Mouse (Mus musculus) T-helper 2 cell (primary cell): ENCODE results near the gene Pfkfb2.
"Not testable (repeated sequence)": the region's sequence is repeated elsewhere in the genome, so short reads cannot be mapped to it uniquely, and the experiment has no call there.

Experiments used
- in situ Hi-C: fragments of 300-600 bp; cut with MboI, MseI; formaldehyde crosslinking; loops from one replicate; pipeline ENCODE4 v1.15.1; 2025; ENCODE audit warnings: high pct_unique_total_duplicates

Pfkfb2 gene

DNA sequence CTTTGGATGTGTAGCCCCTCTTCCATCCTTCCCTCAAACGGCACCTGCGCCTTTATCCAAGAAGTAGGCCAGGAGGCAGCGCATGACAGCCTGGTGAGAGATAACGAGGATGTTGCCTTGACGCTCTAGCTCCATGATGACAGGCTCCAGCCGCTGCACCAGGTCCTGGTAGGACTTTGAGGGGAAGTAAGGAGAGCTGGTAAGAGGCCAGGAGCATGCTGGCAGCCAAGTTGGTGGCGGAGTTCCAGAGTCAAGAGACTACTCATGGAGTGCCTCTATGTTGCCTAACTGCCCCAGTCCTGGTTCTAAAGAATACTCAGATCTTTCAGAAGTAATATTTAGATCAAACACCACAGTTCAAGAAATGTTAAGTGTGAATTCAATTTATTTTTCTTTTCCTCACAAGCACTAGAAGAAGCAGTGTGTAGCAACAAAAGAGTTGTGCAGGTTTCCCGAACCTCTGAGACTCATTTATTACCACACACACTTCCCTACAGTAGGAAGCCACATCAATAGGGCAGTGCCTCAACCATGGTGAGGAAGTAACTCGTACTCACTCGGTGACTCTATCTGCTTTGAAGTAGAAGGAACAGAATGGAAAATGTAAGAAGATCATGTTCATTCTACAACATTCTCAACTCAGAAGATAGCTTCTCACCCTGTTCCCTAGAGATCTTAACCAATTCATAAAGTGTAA is 29.0 kb downstream of the Pfkfb2 start:
- in situ Hi-C loops: no loop called here

DNA sequence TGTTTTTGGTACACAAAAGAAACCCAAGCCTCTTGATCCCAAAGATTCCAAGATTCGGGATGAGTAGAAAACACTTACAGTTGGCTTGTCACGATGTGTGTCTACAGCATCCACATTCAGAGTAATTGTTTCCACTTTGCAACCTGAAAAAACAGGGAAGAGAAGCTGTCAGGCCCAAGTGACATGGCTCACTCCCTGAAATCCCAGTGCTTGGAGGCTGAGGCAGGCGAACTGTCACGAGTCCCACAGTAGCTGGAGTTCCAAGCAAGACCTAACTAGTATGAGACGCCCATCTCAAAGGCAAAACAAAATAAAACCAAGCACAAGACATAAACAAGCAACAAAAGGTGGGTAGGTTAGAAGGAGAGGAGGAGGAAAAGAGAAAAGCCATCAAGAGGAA is 30.5 kb downstream of the Pfkfb2 start:
- in situ Hi-C loops: no loop called here

- in situ Hi-C loops: no loop called here
Observed at GRCm38 (mm10) chr1:130683905-130684304, 45.1 kb downstream of the Pfkfb2 start.

DNA sequence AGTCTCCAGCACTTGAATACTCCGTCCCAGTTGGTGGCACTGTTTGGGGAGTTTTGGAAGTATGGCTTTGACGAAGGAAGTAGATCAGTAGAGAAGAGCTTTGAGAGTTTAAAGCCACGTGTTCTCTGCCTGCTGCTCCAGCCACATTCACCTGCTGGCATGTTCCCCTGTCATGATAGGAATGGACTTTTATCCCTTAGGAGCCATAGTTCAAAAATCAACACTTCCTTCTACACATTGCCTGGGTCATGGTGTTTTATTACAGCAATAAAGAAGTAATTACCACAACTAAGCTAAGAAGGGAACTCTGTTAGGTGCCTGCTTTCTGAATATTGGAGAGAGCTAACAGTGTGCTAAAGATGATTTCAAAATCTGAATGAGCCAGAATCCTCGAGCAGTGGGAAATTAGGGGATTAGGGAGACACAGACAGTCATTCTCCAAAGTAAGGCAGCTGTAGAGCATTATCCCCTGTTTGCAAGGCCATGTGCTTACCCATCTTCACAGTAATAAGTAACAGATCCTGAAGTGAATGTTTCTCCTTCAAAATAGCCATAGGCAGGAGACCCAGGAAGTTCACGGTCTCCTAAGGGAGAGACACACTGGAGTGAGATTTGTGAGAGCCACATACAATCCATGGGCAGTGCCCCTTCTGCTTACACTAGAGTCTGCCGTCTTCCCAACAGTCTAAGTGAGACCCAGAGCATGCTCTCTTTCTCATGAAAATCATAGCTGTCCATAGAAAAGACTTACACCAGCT is 47.2 kb downstream of the Pfkfb2 start:
- in situ Hi-C loops: no loop called here

DNA sequence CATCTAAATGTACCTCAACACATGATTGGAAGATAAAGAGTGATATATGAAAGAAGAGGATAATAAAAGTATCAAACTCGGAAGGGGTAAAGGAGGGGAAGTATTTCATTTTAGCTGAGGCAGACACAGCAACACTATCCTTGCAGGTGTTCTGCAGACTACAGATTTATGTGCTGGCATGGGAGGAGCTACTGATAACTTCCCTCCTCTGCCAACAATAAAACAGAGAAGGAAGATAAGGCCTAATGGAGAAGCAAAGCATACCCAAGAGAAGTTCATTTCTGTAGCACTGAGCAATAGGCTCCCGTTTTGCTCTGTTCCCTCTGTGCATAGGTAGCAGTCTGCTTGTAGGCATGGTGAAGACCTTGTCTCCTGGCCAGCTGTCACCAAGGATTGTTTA is 48.0 kb downstream of the Pfkfb2 start:
- in situ Hi-C loops: no loop called here

DNA sequence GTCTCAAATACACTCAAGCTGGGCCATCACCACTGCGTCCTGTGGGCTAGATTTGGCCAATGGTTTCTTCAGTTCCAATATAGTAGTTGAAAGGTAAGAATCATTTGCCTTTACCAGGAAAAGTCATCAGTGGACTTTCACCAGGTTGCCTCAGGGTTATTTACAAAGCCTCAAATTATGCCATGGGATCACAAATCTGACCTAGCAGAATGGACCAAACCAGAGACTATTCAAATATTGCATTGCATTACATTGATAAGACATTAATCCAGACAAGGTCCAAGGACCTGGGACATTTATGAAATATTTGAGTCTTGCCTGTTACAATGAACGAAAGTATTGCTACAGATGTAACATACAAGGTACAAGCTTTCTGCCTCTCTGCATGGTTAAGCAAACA is 50.5 kb downstream of the Pfkfb2 start:
- in situ Hi-C loops: no loop called here

DNA sequence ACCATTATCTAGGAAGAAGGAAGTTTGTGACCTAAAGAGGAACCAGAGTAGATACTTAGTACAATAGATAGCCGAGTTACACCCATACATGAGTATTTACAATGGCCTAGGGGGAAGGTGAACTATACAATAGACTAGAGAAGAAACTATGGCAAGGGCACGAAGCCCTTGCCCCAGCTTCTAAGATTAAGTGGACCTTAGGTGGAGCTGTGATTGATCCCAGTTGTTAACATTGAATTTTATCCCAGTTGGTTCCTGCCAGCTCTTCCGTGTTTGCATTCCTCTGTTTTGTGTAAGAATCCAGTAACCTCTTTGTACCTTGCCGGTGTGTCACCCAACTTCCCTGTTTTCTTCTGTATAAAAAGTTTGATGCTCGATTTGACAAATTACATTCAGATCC is 65.5 kb downstream of the Pfkfb2 start:
- in situ Hi-C loops: not testable (repeated sequence)

- in situ Hi-C loops: no loop called here
Observed at GRCm38 (mm10) chr1:130661454-130661853, 67.6 kb downstream of the Pfkfb2 start, which contains the start of gene C4bp. Gene C4bp (minus strand): TSS chr1:130661632.

GRCm38 (mm10) chr1:130659641-130660040 is 69.4 kb downstream of the Pfkfb2 start:
- in situ Hi-C loops: not testable (repeated sequence)

DNA sequence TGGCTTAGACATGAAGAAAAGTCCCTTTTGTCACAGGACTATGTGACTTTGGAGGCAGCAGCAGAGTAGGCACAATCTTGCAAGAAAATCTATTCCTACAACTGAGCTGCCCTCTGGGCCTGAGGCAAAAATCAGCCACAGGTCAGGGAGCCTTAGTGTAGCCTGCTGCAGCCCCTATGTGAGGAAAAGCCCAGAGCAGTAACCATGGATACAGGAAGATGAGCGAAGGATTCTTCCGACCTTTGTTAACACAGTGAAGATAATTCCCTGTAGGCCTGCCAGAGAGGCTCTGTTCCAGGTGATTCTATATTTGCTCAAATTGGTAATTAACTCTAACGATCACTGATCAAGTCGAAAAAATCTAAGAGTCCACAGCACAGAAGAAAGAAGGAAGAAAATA is 85.0 kb downstream of the Pfkfb2 start:
- in situ Hi-C loops: no loop called here

GRCm38 (mm10) chr1:130640967-130641366 is 88.1 kb downstream of the Pfkfb2 start:
- in situ Hi-C loops: no loop called here
